Mouse (Mus musculus) hindbrain, embryonic 16.5 days (tissue): ENCODE results near the gene ccdc198. TPM values are rescaled to one million over a fixed set of nuclear protein-coding genes. Genes with fewer than 3 reads are reported as not detected.
"Not testable (repeated sequence)": the region's sequence is repeated elsewhere in the genome, so short reads cannot be mapped to it uniquely, and the experiment has no call there.

Experiments used
- ATAC-seq: fragments of 200-750 bp; cut with Nextera tagmentation; 2 replicates; pipeline ENCODE4 v1.8.0; 2017; ENCODE audit warnings: moderate TSS enrichment, moderate library complexity
- H3K27ac ChIP-seq: fragments of 300-500 bp; sonication (generic); 2 replicates; pipeline ENCODE4 v1.5.1; 2014; ENCODE audit warnings: low read depth, mild to moderate bottlenecking, control low read depth, low read length, moderate library complexity
- H3K27me3 ChIP-seq: fragments of 300-500 bp; sonication (generic); replicated peaks from 2 replicates; pipeline ENCODE4 v1.6.1; 2014; ENCODE audit warnings: low read length; ENCODE audit not compliant: control insufficient read depth, insufficient read depth
- H3K36me3 ChIP-seq: fragments of 300-500 bp; sonication (generic); 2 replicates; pipeline ENCODE4 v1.6.1; 2014; ENCODE audit warnings: mild to moderate bottlenecking, low read length, moderate library complexity, mixed read lengths; ENCODE audit not compliant: control insufficient read depth, insufficient read depth
- H3K4me1 ChIP-seq: fragments of 300-500 bp; sonication (generic); 2 replicates; pipeline ENCODE4 v1.6.1; 2014; ENCODE audit warnings: low read depth, low read length; ENCODE audit not compliant: control insufficient read depth, insufficient read depth
- H3K4me2 ChIP-seq: fragments of 300-500 bp; sonication (generic); 2 replicates; pipeline ENCODE4 v1.6.1; 2014; ENCODE audit warnings: mild to moderate bottlenecking, low read length, control low read depth, moderate library complexity
- H3K4me3 ChIP-seq: fragments of 300-500 bp; sonication (generic); 2 replicates; pipeline ENCODE4 v1.5.1; 2014; ENCODE audit warnings: mild to moderate bottlenecking, low read length, control low read depth, moderate library complexity
- H3K9ac ChIP-seq: fragments of 300-500 bp; sonication (generic); 2 replicates; pipeline ENCODE4 v1.6.1; 2014; ENCODE audit warnings: low read depth, mild to moderate bottlenecking, control low read depth, low read length, moderate library complexity
- H3K9me3 ChIP-seq: fragments of 300-500 bp; sonication (generic); 2 replicates; pipeline ENCODE4 v1.6.1; 2014; ENCODE audit warnings: mild to moderate bottlenecking, low read length, moderate library complexity; ENCODE audit not compliant: control insufficient read depth
- WGBS: fragments of 180-500 bp; shearing (Covaris S2); extraction: QIAGEN DNeasy Blood & Tissue Kit; methylation state at CpG from one replicate; pipeline ENCODE4 v1.1.7; 2014; 5-methylcytosine and 5-hydroxymethylcytosine counted together
- polyA plus RNA-seq: library from polyadenylated mRNA; unstranded; fragments of >200 nt; fragmentation: Nextera tagmentation; extraction: Ambion mirVana; gene quantifications from 2 replicates; pipeline ENCODE4 v1.2.1, GENCODE M21; 2015

ccdc198 gene
- polyA plus RNA-seq, 1 experiment from 2014 or later, result 0.19 TPM

DNA sequence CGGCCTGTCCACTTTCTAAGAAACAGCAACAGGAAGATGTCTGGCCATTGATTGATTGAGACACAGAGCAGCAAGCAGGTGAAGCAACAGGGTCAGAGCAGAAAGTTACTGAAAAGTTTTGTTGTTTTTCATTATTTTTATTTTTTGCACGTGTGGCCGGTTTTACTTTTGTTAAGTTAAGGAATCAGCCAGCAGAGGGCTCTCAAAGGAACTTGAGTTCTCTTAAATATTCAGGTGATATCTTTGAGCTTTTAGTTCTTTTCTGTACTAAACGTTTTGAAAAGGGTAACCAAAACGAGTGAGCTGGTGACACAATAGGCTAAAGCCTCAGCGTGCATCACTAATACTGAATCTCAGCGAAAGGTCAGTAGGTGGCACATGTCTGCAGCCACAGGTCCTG is 26.6 kb downstream of the ccdc198 start:
- Histone ChIP-seq H3K4me3 (no peak overlapping the region), H3K9me3 (no peaks in the 10 kb centered on the region), H3K4me1 (no peaks in the 10 kb centered on the region), H3K27ac (no peak overlapping the region), H3K9ac (no peak overlapping the region), H3K4me2 (no peak overlapping the region), H3K27me3 (no peaks in the 10 kb centered on the region), H3K36me3 (no peaks in the 10 kb centered on the region)
- 73% methylated on average over 7 of the region's 7 CpGs for WGBS
- ATAC-seq, result no peak

DNA sequence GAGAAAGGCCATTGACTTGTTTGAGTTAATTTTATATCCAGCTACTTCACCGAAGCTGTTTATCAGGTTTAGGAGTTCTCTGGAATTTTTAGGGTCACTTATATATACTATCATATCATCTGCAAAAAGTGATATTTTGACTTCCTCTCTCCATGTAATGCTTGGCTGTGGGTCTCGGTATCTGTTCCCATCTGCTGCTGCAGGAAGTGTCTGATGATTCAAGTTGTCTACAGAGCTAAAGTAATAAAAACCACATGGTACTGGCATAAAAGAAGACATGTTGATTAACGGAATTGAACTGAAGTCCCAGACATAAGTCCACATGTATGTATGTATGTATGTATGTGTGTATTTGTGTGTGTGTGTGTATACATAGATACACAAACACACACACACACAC is 35.1 kb downstream of the ccdc198 start:
- not testable (repeated sequence) for H3K9ac ChIP-seq, H3K4me1 ChIP-seq, H3K9me3 ChIP-seq, H3K4me2 ChIP-seq, H3K27me3 ChIP-seq, ATAC-seq, H3K36me3 ChIP-seq, H3K4me3 ChIP-seq, H3K27ac ChIP-seq
- WGBS, result 93% methylated on average over 3 of the region's 3 CpGs

DNA sequence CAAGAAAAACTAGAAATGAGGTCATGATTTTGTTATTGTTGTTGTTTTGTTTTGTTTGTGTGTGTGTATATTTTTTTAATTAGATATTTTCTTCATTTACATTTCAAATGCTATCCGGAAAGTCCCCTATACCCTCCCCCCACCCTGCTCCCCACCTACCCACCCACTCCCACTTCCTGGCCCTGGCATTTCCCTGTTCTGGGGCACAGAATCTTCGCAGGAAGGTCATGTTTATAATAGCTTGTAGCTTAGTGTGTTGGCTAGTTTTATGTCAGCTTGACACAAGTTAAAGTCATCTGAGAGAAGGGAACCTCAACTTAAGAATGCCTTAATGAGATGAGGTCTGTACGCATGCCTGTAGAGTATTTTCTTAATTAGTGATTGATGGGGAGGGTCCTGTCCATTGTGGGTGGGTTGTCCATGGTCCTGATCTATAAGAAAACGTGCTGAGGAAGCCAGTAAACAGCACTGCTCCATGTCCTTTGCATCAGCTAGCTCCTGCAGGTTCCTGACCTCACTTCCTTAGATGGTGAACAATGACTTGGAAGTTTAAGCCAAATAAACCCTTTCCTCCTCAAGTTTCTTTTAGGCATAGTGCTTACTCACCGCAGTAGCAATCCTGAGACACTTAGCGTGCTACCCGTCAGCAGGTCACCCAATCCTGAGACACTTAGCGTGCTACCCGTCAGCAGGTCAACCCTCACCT is 44.0 kb downstream of the ccdc198 start:
- H3K27ac ChIP-seq, result no peak overlapping the region
- ATAC-seq, result no peak
- no peaks in the 10 kb centered on the region for H3K9me3 ChIP-seq
- no peaks in the 10 kb centered on the region for H3K36me3 ChIP-seq
- no peak overlapping the region for H3K9ac ChIP-seq
- no peak overlapping the region for H3K4me3 ChIP-seq
- 80% methylated on average over 9 of the region's 9 CpGs for WGBS
- H3K4me2 ChIP-seq, result no peak overlapping the region
- H3K27me3 ChIP-seq, result no peaks in the 10 kb centered on the region
- H3K4me1 ChIP-seq, result no peaks in the 10 kb centered on the region

DNA sequence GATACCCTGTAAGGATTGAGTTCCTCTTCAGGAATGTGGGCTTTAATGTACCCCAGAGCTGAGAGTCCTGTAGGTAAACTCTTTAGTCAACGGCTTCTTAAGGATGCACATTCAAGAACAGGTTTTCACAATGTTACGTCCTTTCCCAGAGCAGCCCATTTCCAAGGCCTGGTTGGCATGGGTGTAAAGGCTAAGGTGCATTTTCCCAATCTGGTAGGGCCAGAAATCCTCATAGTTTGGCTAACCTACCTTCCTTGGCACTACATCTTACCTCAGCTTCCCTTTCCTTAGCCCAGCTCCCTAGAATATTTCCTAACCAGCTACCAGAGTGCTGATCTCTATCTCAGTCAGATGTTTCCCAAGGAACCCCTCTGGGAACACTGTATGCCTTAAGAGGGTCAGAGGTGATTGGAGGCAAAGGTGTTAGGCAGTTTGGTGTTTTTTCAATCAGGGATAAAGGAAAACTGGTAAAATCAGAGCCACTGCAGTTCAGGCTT is 48.2 kb downstream of the ccdc198 start:
- no peak for ATAC-seq

DNA sequence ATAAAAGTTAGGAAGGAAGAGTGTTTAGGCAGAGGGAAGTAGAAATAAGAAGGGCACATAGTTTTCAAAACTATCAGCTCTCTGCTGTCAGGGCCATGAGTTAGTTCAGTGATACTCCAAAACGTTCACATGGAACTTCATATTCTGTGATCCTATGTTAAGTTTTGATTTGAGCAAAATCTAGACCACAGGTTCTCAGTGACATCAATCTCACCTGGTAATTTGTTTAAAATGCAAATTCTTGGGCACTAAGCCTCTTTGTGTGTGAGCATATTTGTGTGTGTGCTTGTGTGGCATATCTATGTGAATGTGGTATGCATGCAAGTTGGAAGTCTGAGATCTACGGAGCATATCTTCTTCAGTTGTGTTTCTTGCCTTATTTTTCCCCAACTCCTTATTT is 59.0 kb downstream of the ccdc198 start:
- no peak for ATAC-seq
- H3K9ac ChIP-seq, result no peak overlapping the region
- no peak overlapping the region for H3K27ac ChIP-seq
- no peaks in the 10 kb centered on the region for H3K4me1 ChIP-seq
- H3K9me3 ChIP-seq, result no peaks in the 10 kb centered on the region
- 100% methylated on average over 2 of the region's 2 CpGs for WGBS
- no peaks in the 10 kb centered on the region for H3K27me3 ChIP-seq
- H3K4me2 ChIP-seq, result no peak overlapping the region
- no peak overlapping the region for H3K4me3 ChIP-seq
- peaks cover 4% of the 10 kb centered on the region; the same call in 1 of the 2 replicates for H3K36me3 ChIP-seq

More for the DNA sequence above, 48.2 kb downstream of the ccdc198 start:
- Histone ChIP-seq H3K27me3 (no peaks in the 10 kb centered on the region), H3K4me2 (no peak overlapping the region), H3K36me3 (no peaks in the 10 kb centered on the region), H3K27ac (no peak overlapping the region), H3K4me3 (no peak overlapping the region), H3K9ac (no peak overlapping the region), H3K9me3 (no peaks in the 10 kb centered on the region), H3K4me1 (no peaks in the 10 kb centered on the region)
- WGBS, result 98% methylated on average over 2 of the region's 2 CpGs

DNA sequence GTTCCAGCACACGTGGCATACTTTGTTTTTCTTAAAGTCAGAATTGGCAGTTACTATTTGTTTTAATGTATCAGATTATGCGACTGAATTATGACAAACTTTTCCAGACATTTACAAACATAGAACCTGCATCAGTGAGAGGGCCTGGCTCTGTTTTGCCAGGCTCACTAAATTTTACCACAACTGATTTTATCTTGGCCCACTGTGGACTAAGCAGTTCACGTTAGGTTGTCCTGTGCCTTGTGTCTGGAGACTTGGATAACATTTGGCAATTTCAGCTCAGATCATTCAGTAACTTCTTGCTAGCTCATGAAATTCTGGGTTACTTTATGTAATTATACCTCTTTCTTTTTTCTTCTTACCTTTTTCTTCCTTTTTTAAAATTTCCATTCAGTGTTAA is 65.5 kb downstream of the ccdc198 start:
- peaks cover 5% of the 10 kb centered on the region; the same call in 1 of the 2 replicates for H3K36me3 ChIP-seq

DNA sequence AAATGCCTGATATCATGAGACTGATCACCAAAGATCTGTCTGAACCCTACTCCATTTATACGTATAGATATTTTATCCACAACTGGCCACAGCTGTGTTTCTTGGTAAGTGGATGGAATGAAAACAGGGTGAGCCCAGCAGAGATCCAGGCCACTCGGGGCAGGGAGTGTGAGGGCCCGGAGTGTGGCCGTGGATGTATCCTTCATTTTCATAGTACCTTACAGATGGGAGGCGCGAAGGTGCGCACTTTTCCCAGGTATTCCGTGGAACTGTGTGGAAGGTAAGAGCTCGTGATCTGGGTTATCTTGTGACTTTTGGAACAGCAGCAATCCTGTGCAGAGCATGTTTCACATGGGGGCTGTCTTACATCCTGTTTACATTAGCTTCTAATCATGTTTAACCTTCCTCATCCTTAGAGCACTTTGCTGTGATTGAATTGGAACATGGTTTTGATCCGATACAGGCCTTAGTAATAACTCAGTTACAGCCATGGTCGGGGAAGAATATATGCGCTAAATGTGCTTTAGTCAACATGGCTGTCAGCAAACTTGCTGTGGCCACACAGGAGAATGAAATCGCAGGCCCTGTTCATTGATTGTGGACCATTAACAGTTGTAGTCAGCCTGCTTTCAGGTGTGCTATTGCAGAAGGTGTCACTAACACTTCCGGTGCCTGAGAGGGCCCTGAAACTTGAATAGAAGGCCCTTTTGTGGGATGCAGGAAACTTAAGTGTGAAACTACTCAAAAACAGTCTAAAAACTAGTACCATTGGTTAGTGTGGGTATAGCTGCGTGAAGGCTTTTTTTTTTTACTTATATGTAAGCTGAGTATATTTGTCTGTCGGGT is 71.8 kb downstream of the ccdc198 start:
- peak overlapping the region; percentile 98 for H3K4me3 ChIP-seq
- ATAC-seq, result no peak
- peak overlapping the region; percentile 97 for H3K4me2 ChIP-seq
- peaks cover 24% of the 10 kb centered on the region for H3K4me1 ChIP-seq
- WGBS, result 57% methylated on average over 16 of the region's 16 CpGs
- H3K27ac ChIP-seq, result peak overlapping the region; percentile 84; the same call in 1 of the 2 replicates
- H3K36me3 ChIP-seq, result no peaks in the 10 kb centered on the region
- peak overlapping the region; percentile 91 for H3K9ac ChIP-seq
- no peaks in the 10 kb centered on the region for H3K9me3 ChIP-seq
- H3K27me3 ChIP-seq, result no peaks in the 10 kb centered on the region

More for the DNA sequence above, 65.5 kb downstream of the ccdc198 start:
- Histone ChIP-seq H3K27me3 (no peaks in the 10 kb centered on the region), H3K4me2 (no peak overlapping the region), H3K27ac (no peak overlapping the region), H3K9me3 (no peaks in the 10 kb centered on the region), H3K4me1 (peaks cover 4% of the 10 kb centered on the region), H3K4me3 (no peak overlapping the region), H3K9ac (no peak overlapping the region)
- no peak for ATAC-seq
- WGBS, result 83% methylated on average over 3 of the region's 3 CpGs

DNA sequence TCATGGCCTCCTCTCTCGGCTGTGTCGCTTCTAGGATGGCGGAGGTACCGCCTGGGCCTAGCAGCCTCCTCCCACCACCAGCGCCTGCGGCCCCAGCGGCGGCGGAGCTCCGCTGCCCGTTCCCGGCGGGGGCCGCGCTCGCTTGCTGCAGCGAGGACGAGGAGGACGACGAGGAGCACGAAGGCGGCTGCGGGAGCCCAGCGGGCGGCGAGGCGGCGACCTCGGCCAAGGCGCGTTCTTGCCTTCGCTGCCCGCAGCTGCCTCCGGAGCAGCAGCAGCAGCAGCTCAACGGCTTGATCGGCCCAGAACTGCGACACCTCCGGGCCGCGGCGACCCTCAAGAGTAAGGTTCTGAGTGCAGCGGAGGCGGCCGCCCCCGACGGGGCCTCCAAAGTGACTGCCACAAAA is 72.7 kb downstream of the ccdc198 start:
- H3K9ac ChIP-seq, result peak overlapping the region; percentile 91
- H3K36me3 ChIP-seq, result no peaks in the 10 kb centered on the region
- peak; percentile 51 for ATAC-seq
- peak overlapping the region; percentile 98 for H3K4me3 ChIP-seq
- no peaks in the 10 kb centered on the region for H3K9me3 ChIP-seq
- H3K27me3 ChIP-seq, result no peaks in the 10 kb centered on the region
- under 1% methylated on average over 41 of the region's 46 CpGs for WGBS
- peaks cover 24% of the 10 kb centered on the region for H3K4me1 ChIP-seq
- peak overlapping the region; percentile 84 for H3K27ac ChIP-seq
- H3K4me2 ChIP-seq, result peak overlapping the region; percentile 97
